Mouse (Mus musculus): ENCODE measurements around the gene Oard1.

GRCm38 (mm10) chr17:48360462-48360861 is 49.4 kb upstream of the Oard1 start:
- TF ChIP-seq CTCF (IDR thresholded peaks at IDR 0.05; ENCODE audit: control insufficient read depth, insufficient read depth, insufficient read length) (no peak), MAX (IDR thresholded peaks at IDR 0.05) (no peak), USF1 (IDR thresholded peaks at IDR 0.05; ENCODE audit: low read depth) (no peak), MYOG (IDR thresholded peaks at IDR 0.05; ENCODE audit: control insufficient read depth, extremely low read depth, insufficient read length) (no peak)

All from C2C12 (cell line).